Mouse (Mus musculus): ENCODE data around the gene CN725425. TPM values are rescaled to one million over a fixed set of nuclear protein-coding genes. Genes with fewer than 3 reads are reported as not detected.
A peak's percentile ranks its signal among the peaks of the same experiment; 100 is the strongest.

CN725425 gene
- not detected in 2 replicates for polyA plus RNA-seq (2016; fragmentation: Nextera tagmentation; extraction: Ambion mirVana)

- Histone ChIP-seq H3K36me3 (replicated peaks) (no peaks in the 10 kb centered on the region), H3K27me3 (ENCODE audit: poor library complexity, severe bottlenecking) (no peaks in the 10 kb centered on the region), H3K9me3 (no peaks in the 10 kb centered on the region), H3K4me3 (no peak within 1 kb of the TSS), H3K4me1 (peaks cover 3% of the 10 kb centered on the region), H3K27ac (no peak within 1 kb of the TSS)
- WGBS = 95% methylated on average over 30 of the region's 30 CpGs
- DNase-seq (ENCODE audit: extremely low spot score, low spot score) = no peak
Measured at GRCm38 (mm10) chr15:91199256-91199905, at the start of gene CN725425. Gene CN725425, plus strand, starts transcription at chr15:91199494.

GRCm38 (mm10) chr15:91152592-91152991 is 46.7 kb upstream of the CN725425 start:
- DNase-seq (ENCODE audit: extremely low spot score, low spot score) = no peak
- WGBS = 79% methylated on average over 1 of the region's 1 CpGs
- peaks cover 71% of the 10 kb centered on the region for H3K36me3 ChIP-seq (replicated peaks)

GRCm38 (mm10) chr15:91153311-91153710 is 46.0 kb upstream of the CN725425 start:
- WGBS = 87% methylated on average over 3 of the region's 3 CpGs
- peaks cover 68% of the 10 kb centered on the region for H3K36me3 ChIP-seq (replicated peaks)

More at GRCm38 (mm10) chr15:91152592-91152991, 46.7 kb upstream of the CN725425 start:
- peaks cover 25% of the 10 kb centered on the region for H3K9me3 ChIP-seq
- H3K4me3 ChIP-seq = no peak overlapping the region
- no peak overlapping the region for H3K27ac ChIP-seq
- no peaks in the 10 kb centered on the region for H3K27me3 ChIP-seq (ENCODE audit: poor library complexity, severe bottlenecking)
- no peaks in the 10 kb centered on the region for H3K4me1 ChIP-seq

GRCm38 (mm10) chr15:91161153-91161552 is 38.1 kb upstream of the CN725425 start:
- H3K4me3 ChIP-seq = no peak overlapping the region
- peaks cover 4% of the 10 kb centered on the region; the same call in 1 of the 2 replicates for H3K4me1 ChIP-seq
- H3K36me3 ChIP-seq (replicated peaks) = peaks cover 41% of the 10 kb centered on the region
- peaks cover 2% of the 10 kb centered on the region; the same call in 1 of the 2 replicates for H3K9me3 ChIP-seq
- no peaks in the 10 kb centered on the region for H3K27me3 ChIP-seq (ENCODE audit: poor library complexity, severe bottlenecking)
- no peak for DNase-seq (ENCODE audit: extremely low spot score, low spot score)
- 93% methylated on average over 5 of the region's 5 CpGs for WGBS
- H3K27ac ChIP-seq = no peak overlapping the region

More at GRCm38 (mm10) chr15:91153311-91153710, 46.0 kb upstream of the CN725425 start:
- no peak for DNase-seq (ENCODE audit: extremely low spot score, low spot score)
- no peak overlapping the region for H3K4me3 ChIP-seq
- H3K9me3 ChIP-seq = peaks cover 21% of the 10 kb centered on the region
- no peaks in the 10 kb centered on the region for H3K4me1 ChIP-seq
- H3K27me3 ChIP-seq (ENCODE audit: poor library complexity, severe bottlenecking) = no peaks in the 10 kb centered on the region
- H3K27ac ChIP-seq = no peak overlapping the region

- Histone ChIP-seq H3K27ac (no peak overlapping the region), H3K9me3 (no peaks in the 10 kb centered on the region), H3K4me1 (peaks cover 4% of the 10 kb centered on the region; the same call in 1 of the 2 replicates), H3K36me3 (replicated peaks) (peaks cover 25% of the 10 kb centered on the region), H3K27me3 (ENCODE audit: poor library complexity, severe bottlenecking) (no peaks in the 10 kb centered on the region), H3K4me3 (no peak overlapping the region)
- DNase-seq (ENCODE audit: extremely low spot score, low spot score) = no peak
- 88% methylated on average over 2 of the region's 2 CpGs for WGBS
Measured at GRCm38 (mm10) chr15:91163454-91163853, 35.8 kb upstream of the CN725425 start.

GRCm38 (mm10) chr15:91165021-91165420 is 34.3 kb upstream of the CN725425 start:
- peaks cover 4% of the 10 kb centered on the region; the same call in 1 of the 2 replicates for H3K4me1 ChIP-seq
- 3% methylated on average over 5 of the region's 5 CpGs for WGBS
- H3K27me3 ChIP-seq (ENCODE audit: poor library complexity, severe bottlenecking) = no peaks in the 10 kb centered on the region
- H3K4me3 ChIP-seq = no peak overlapping the region
- H3K9me3 ChIP-seq = no peaks in the 10 kb centered on the region
- peaks cover 17% of the 10 kb centered on the region for H3K36me3 ChIP-seq (replicated peaks)
- DNase-seq (ENCODE audit: extremely low spot score, low spot score) = peak; percentile 26
- H3K27ac ChIP-seq = 0 out of 2 replicates have a peak overlapping the region, but pooled peaks have one; percentile 40

- Histone ChIP-seq H3K27ac (no peak overlapping the region), H3K4me1 (peaks cover 16% of the 10 kb centered on the region), H3K36me3 (replicated peaks) (peaks cover 10% of the 10 kb centered on the region), H3K4me3 (no peak overlapping the region), H3K9me3 (no peaks in the 10 kb centered on the region), H3K27me3 (ENCODE audit: poor library complexity, severe bottlenecking) (no peaks in the 10 kb centered on the region)
- 94% methylated on average over 13 of the region's 13 CpGs for WGBS
- DNase-seq (ENCODE audit: extremely low spot score, low spot score) = no peak
Measured at GRCm38 (mm10) chr15:91167850-91168562, 31.3 kb upstream of the CN725425 start.

- no peaks in the 10 kb centered on the region for H3K9me3 ChIP-seq
- 0 out of 2 replicates have a peak overlapping the region, but pooled peaks have one; percentile 1 for H3K27ac ChIP-seq
- 86% methylated on average over 9 of the region's 9 CpGs for WGBS
- no peaks in the 10 kb centered on the region for H3K27me3 ChIP-seq (ENCODE audit: poor library complexity, severe bottlenecking)
- DNase-seq (ENCODE audit: extremely low spot score, low spot score) = no peak
- H3K4me1 ChIP-seq = peaks cover 13% of the 10 kb centered on the region
- peaks cover 21% of the 10 kb centered on the region for H3K36me3 ChIP-seq (replicated peaks)
- H3K4me3 ChIP-seq = no peak overlapping the region
Measured at GRCm38 (mm10) chr15:91170602-91171328, 28.5 kb upstream of the CN725425 start.

GRCm38 (mm10) chr15:91171332-91171731 is 28.0 kb upstream of the CN725425 start:
- Histone ChIP-seq H3K36me3 (replicated peaks) (peaks cover 21% of the 10 kb centered on the region), H3K9me3 (no peaks in the 10 kb centered on the region), H3K27ac (0 out of 2 replicates have a peak overlapping the region, but pooled peaks have one; percentile 1), H3K27me3 (ENCODE audit: poor library complexity, severe bottlenecking) (no peaks in the 10 kb centered on the region), H3K4me1 (peaks cover 13% of the 10 kb centered on the region), H3K4me3 (no peak overlapping the region)
- WGBS = 85% methylated on average over 4 of the region's 4 CpGs
- DNase-seq (ENCODE audit: extremely low spot score, low spot score) = no peak

GRCm38 (mm10) chr15:91172193-91172592 is 27.1 kb upstream of the CN725425 start:
- H3K27ac ChIP-seq = no peak overlapping the region
- DNase-seq (ENCODE audit: extremely low spot score, low spot score) = no peak

GRCm38 (mm10) chr15:91178656-91179314 is 20.5 kb upstream of the CN725425 start:
- peaks cover 13% of the 10 kb centered on the region for H3K4me1 ChIP-seq
- H3K27me3 ChIP-seq (ENCODE audit: poor library complexity, severe bottlenecking) = no peaks in the 10 kb centered on the region
- no peak for DNase-seq (ENCODE audit: extremely low spot score, low spot score)
- H3K27ac ChIP-seq = no peak overlapping the region
- no peaks in the 10 kb centered on the region for H3K9me3 ChIP-seq
- WGBS = 88% methylated on average over 9 of the region's 9 CpGs
- H3K4me3 ChIP-seq = no peak overlapping the region
- peaks cover 29% of the 10 kb centered on the region for H3K36me3 ChIP-seq (replicated peaks)

More at GRCm38 (mm10) chr15:91172193-91172592, 27.1 kb upstream of the CN725425 start:
- Histone ChIP-seq H3K9me3 (no peaks in the 10 kb centered on the region), H3K4me1 (peaks cover 13% of the 10 kb centered on the region), H3K36me3 (replicated peaks) (peaks cover 27% of the 10 kb centered on the region), H3K27me3 (ENCODE audit: poor library complexity, severe bottlenecking) (no peaks in the 10 kb centered on the region), H3K4me3 (no peak overlapping the region)
- WGBS = 72% methylated on average over 4 of the region's 4 CpGs

All from forebrain, embryonic 10.5 days (tissue).